Mouse (Mus musculus) MEL (cell line): ENCODE data around the gene Hnf1a. TPM values are rescaled to one million over a fixed set of nuclear protein-coding genes. Genes with fewer than 3 reads are reported as not detected.
A peak's percentile ranks its signal among the peaks of the same experiment; 100 is the strongest.

Experiments used
- DNase-seq: peaks from one replicate; pipeline ENCODE4 v3.0.0; 2011; ENCODE audit warnings: low read depth, low spot score
- H3K27ac ChIP-seq: 2 replicates; pipeline ENCODE4 v1.5.1; 2012; ENCODE audit warnings: low read depth, mild to moderate bottlenecking, control low read depth, low read length, moderate library complexity; ENCODE audit not compliant: control insufficient read depth
- H3K27me3 ChIP-seq, 2 experiments: fragments of 150-350 bp in 1 of 2; sonication (generic) in 1 of 2; 2 replicates each; pipeline ENCODE4 v1.6.1; 2012; ENCODE audit warnings: low read length in 2 of 2, mild to moderate bottlenecking in 2 of 2, improper control_type of control experiment in 1 of 2, moderate library complexity in 1 of 2; ENCODE audit not compliant: insufficient read depth in 2 of 2, control insufficient read depth in 1 of 2
- H3K36me3 ChIP-seq, 2 experiments: 2 replicates each; pipeline ENCODE4 v1.6.1; 2012 to 2014; ENCODE audit warnings: low read length in 2 of 2, improper control_type of control experiment in 1 of 2, inconsistent platforms in 1 of 2, mild to moderate bottlenecking in 1 of 2; ENCODE audit not compliant: insufficient read depth in 2 of 2, control insufficient read depth in 1 of 2
- H3K4me1 ChIP-seq, 2 experiments: fragments of 150-350 bp in 1 of 2; sonication (generic) in 1 of 2; 2 replicates each; pipeline ENCODE4 v1.6.1; 2012; ENCODE audit warnings: low read length in 2 of 2, improper control_type of control experiment in 1 of 2, mild to moderate bottlenecking in 1 of 2; ENCODE audit not compliant: insufficient read depth in 2 of 2, control insufficient read depth in 1 of 2
- H3K4me3 ChIP-seq, 2 experiments: fragments of 150-350 bp in 1 of 2; sonication (generic) in 1 of 2; 2 replicates each; pipeline ENCODE4 v1.5.1; 2012; ENCODE audit warnings: low read depth in 2 of 2, low read length in 2 of 2, mild to moderate bottlenecking in 2 of 2, moderate library complexity in 2 of 2, control low read depth in 1 of 2, improper control_type of control experiment in 1 of 2; ENCODE audit not compliant: control insufficient read depth in 1 of 2, insufficient read depth in 1 of 2
- H3K79me2 ChIP-seq: 2 replicates; pipeline ENCODE4 v1.6.1; 2012; ENCODE audit warnings: mild to moderate bottlenecking, low read length, moderate library complexity; ENCODE audit not compliant: control insufficient read depth, poor library complexity, insufficient read depth
- H3K9ac ChIP-seq: 2 replicates; pipeline ENCODE4 v1.6.1; 2012; ENCODE audit warnings: low read depth, mild to moderate bottlenecking, control low read depth, low read length, moderate library complexity; ENCODE audit not compliant: control insufficient read depth, poor library complexity, severe bottlenecking
- H3K9me3 ChIP-seq: fragments of 150-350 bp; sonication (generic); replicated peaks from 2 replicates; pipeline ENCODE4 v1.6.1; 2012; ENCODE audit warnings: mild to moderate bottlenecking, low read length, improper control_type of control experiment, moderate library complexity; ENCODE audit not compliant: insufficient read depth
- CHD2 ChIP-seq: IDR thresholded peaks from 2 replicates; pipeline ENCODE4 v1.6.1; 2011; ENCODE audit warnings: low read length, improper control_type of control experiment
- E2F4 ChIP-seq: IDR thresholded peaks from 2 replicates; pipeline ENCODE4 v1.6.1; 2011; ENCODE audit warnings: low read depth, low read length, improper control_type of control experiment, borderline replicate concordance
- ELF1 ChIP-seq: IDR thresholded peaks from 2 replicates; pipeline ENCODE4 v1.6.1; 2014; ENCODE audit warnings: low read depth, mild to moderate bottlenecking, inconsistent platforms, low read length, improper control_type of control experiment, moderate library complexity
- EP300 ChIP-seq, 2 experiments: IDR thresholded peaks; 2 replicates each; pipeline ENCODE4 v1.6.1; 2011; ENCODE audit warnings: improper control_type of control experiment in 2 of 2, low read length in 2 of 2, low read depth in 1 of 2, mild to moderate bottlenecking in 1 of 2
- ETS1 ChIP-seq: IDR thresholded peaks from 2 replicates; pipeline ENCODE4 v1.6.1; 2012; ENCODE audit warnings: low read depth, mild to moderate bottlenecking, inconsistent platforms, low read length, improper control_type of control experiment, moderate library complexity
- GATA1 ChIP-seq: IDR thresholded peaks from 2 replicates; pipeline ENCODE4 v1.6.1; 2011; ENCODE audit warnings: low read depth, low read length, improper control_type of control experiment
- HCFC1 ChIP-seq: IDR thresholded peaks from 2 replicates; pipeline ENCODE4 v1.6.1; 2012; ENCODE audit warnings: low read depth, mild to moderate bottlenecking, inconsistent platforms, low read length, improper control_type of control experiment, moderate library complexity
- JUND ChIP-seq: IDR thresholded peaks from 2 replicates; pipeline ENCODE4 v1.6.1; 2011; ENCODE audit warnings: low read depth, mild to moderate bottlenecking, improper control_type of control experiment, low read length
- MAFK ChIP-seq: IDR thresholded peaks from 2 replicates; pipeline ENCODE4 v1.6.1; 2011; ENCODE audit warnings: low read depth, mild to moderate bottlenecking, low read length, improper control_type of control experiment, borderline replicate concordance
- MAZ ChIP-seq: IDR thresholded peaks from 2 replicates; pipeline ENCODE4 v1.6.1; 2012; ENCODE audit warnings: low read depth, mild to moderate bottlenecking, inconsistent platforms, low read length, improper control_type of control experiment
- MXI1 ChIP-seq: IDR thresholded peaks from 2 replicates; pipeline ENCODE4 v1.6.1; 2011; ENCODE audit warnings: mild to moderate bottlenecking, low read depth, low read length, improper control_type of control experiment
- NELFE ChIP-seq: IDR thresholded peaks from 2 replicates; pipeline ENCODE4 v1.6.1; 2011; ENCODE audit warnings: low read depth, low read length, improper control_type of control experiment
- NRF1 ChIP-seq: IDR thresholded peaks from 2 replicates; pipeline ENCODE4 v1.6.1; 2014; ENCODE audit warnings: low read depth, mild to moderate bottlenecking, inconsistent platforms, low read length, improper control_type of control experiment, moderate library complexity; ENCODE audit not compliant: poor library complexity, insufficient read depth, severe bottlenecking
- POLR2AphosphoS2 ChIP-seq: IDR thresholded peaks from 2 replicates; pipeline ENCODE4 v1.6.1; 2011; ENCODE audit warnings: low read length, improper control_type of control experiment
- TAL1 ChIP-seq: IDR thresholded peaks from 2 replicates; pipeline ENCODE4 v1.6.1; 2012; ENCODE audit warnings: mild to moderate bottlenecking, inconsistent platforms, low read length, moderate library complexity, mixed read lengths
- TBP ChIP-seq: IDR thresholded peaks from 2 replicates; pipeline ENCODE4 v1.8.0; 2011; ENCODE audit warnings: low read depth, low read length, improper control_type of control experiment
- USF1 ChIP-seq: IDR thresholded peaks from 2 replicates; pipeline ENCODE4 v1.6.1; 2014; ENCODE audit warnings: low read depth, mild to moderate bottlenecking, inconsistent platforms, low read length, improper control_type of control experiment, moderate library complexity
- ZNF384 ChIP-seq: IDR thresholded peaks from 2 replicates; pipeline ENCODE4 v1.6.1; 2012; ENCODE audit warnings: low read depth, mild to moderate bottlenecking, inconsistent platforms, low read length, improper control_type of control experiment
- polyA plus RNA-seq, 2 experiments: library from polyadenylated mRNA; stranded (reverse) in 1 of 2; unstranded in 1 of 2; fragments of >175 nt in 1 of 2; fragments of >200 nt in 1 of 2; gene quantifications; 2 replicates each; pipeline versions ENCODE4 v1.2.1 to v1.2.4; 2012; ENCODE audit warnings: low replicate concordance in 2 of 2, low read depth in 1 of 2; ENCODE audit not compliant: insufficient read length in 2 of 2, insufficient read depth in 1 of 2, missing spikeins in 1 of 2
- total RNA-seq: library from RNA; depleted of rRNA; stranded (reverse); fragments of 300-350 nt; gene quantifications from 2 replicates; pipeline ENCODE4 v1.2.3, GENCODE M21; 2012

Gene Hnf1a
- total and polyA plus RNA-seq, 3 experiments: 0.08 to 0.28 TPM; not detected in 1

DNA sequence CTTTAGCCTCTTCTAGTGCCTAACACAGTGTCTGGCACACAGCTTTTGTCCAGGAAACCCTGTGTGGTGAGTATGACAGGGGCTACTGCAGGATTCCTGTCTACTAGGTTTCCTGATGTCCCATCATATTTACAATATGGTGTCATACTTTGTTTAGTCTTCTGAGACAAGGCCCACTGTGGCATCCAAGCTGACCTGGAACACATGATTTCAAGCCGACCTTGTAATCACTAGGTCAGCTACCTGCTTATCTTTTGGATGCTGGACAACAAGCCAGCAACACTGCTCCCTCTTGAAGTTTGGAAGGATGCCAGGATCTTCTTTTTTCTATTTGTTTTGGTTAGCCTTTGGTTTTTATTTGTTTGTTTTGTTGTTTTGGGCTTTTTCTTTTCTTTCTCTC lies 43.7 kb upstream of the Hnf1a start:
- H3K9me3 ChIP-seq: no peaks in the 10 kb centered on the region
- H3K27ac ChIP-seq: no peak overlapping the region
- no peaks in the 10 kb centered on the region for H3K27me3 ChIP-seq
- no peak overlapping the region for H3K9ac ChIP-seq
- peak; percentile 23 for DNase-seq
- TF ChIP-seq TAL1 (peak; percentile 22), NRF1 (no peak), ETS1 (peak; percentile 56), NELFE (no peak), CHD2 (no peak), GATA1 (0 out of 2 replicates have a peak, but pooled peaks have one; percentile 27), JUND (no peak), MAZ (no peak), EP300 (IDR thresholded peaks at IDR 0.05; ENCODE audit: low read depth in 1 of 2, low read length in 2 of 2) (peak; percentile 20 to 29; a peak in 2 of 4 replicates), E2F4 (no peak), ELF1 (no peak), ZNF384 (peak; percentile 50; the same call in 1 of the 2 replicates)
- H3K4me1 ChIP-seq: peaks cover 25 to 40% of the 10 kb centered on the region in 2 experiments
- no peak overlapping the region for H3K4me3 ChIP-seq
- peaks cover 75% of the 10 kb centered on the region for H3K79me2 ChIP-seq
- peaks cover 0 to 60% of the 10 kb centered on the region in 2 experiments; a peak in 2 of 4 replicates for H3K36me3 ChIP-seq

- H3K79me2 ChIP-seq: peaks cover 67% of the 10 kb centered on the region
- DNase-seq: no peak
- H3K9me3 ChIP-seq: no peaks in the 10 kb centered on the region
- peak overlapping the region; percentile 11; the same call in 1 of the 2 replicates for H3K9ac ChIP-seq
- no peak overlapping the region for H3K27ac ChIP-seq
- no peak for TF ChIP-seq MAFK
- no peak for TF ChIP-seq POLR2AphosphoS2
- TF ChIP-seq TAL1: no peak
- no peak for TF ChIP-seq MAZ
- TF ChIP-seq USF1: no peak
- no peak for TF ChIP-seq EP300 (IDR thresholded peaks at IDR 0.05; ENCODE audit: low read depth in 1 of 2, low read length in 2 of 2)
- TF ChIP-seq ETS1: no peak
- TF ChIP-seq TBP: no peak
- no peak for TF ChIP-seq MXI1
- no peak for TF ChIP-seq HCFC1
- TF ChIP-seq NRF1: no peak
- TF ChIP-seq GATA1: no peak
- TF ChIP-seq ZNF384: no peak
- peaks cover 0 to 53% of the 10 kb centered on the region in 2 experiments; a peak in 2 of 4 replicates for H3K36me3 ChIP-seq
- H3K27me3 ChIP-seq: no peaks in the 10 kb centered on the region
- no peak overlapping the region; a peak in 1 of 4 replicates for H3K4me3 ChIP-seq
- H3K4me1 ChIP-seq: peaks cover 19 to 37% of the 10 kb centered on the region in 2 experiments
Measured at GRCm38 (mm10) chr5:115013436-115013835, 42.5 kb upstream of the Hnf1a start.
